Mouse (Mus musculus): ENCODE data around the gene Naga.

Gene Naga

GRCm38 (mm10) chr15:82337875-82338274 lies 850 bp downstream of the Naga start:
- no peak for DNase-seq (ENCODE audit: low read depth, low spot score)

GRCm38 (mm10) chr15:82336629-82337028 lies 2.1 kb downstream of the Naga start:
- DNase-seq (ENCODE audit: low read depth, low spot score), result no peak

GRCm38 (mm10) chr15:82335194-82335593 lies 3.5 kb downstream of the Naga start:
- DNase-seq (ENCODE audit: low read depth, low spot score), result no peak

GRCm38 (mm10) chr15:82325382-82325781 lies 13.3 kb downstream of the Naga start:
- no peak for DNase-seq (ENCODE audit: low read depth, low spot score)

- no peak for DNase-seq (ENCODE audit: low read depth, low spot score)
Measured at GRCm38 (mm10) chr15:82322195-82322594, 16.5 kb downstream of the Naga start.

GRCm38 (mm10) chr15:82319613-82320012 lies 19.1 kb downstream of the Naga start:
- no peak for DNase-seq (ENCODE audit: low read depth, low spot score)

GRCm38 (mm10) chr15:82317839-82318238 lies 20.9 kb downstream of the Naga start:
- DNase-seq (ENCODE audit: low read depth, low spot score), result no peak

GRCm38 (mm10) chr15:82308416-82308815 lies 30.3 kb downstream of the Naga start:
- DNase-seq (ENCODE audit: low read depth, low spot score), result no peak

GRCm38 (mm10) chr15:82307107-82307506 lies 31.6 kb downstream of the Naga start:
- DNase-seq (ENCODE audit: low read depth, low spot score), result no peak

- no peak for DNase-seq (ENCODE audit: low read depth, low spot score)
Measured at GRCm38 (mm10) chr15:82298764-82299561, 39.8 kb downstream of the Naga start, which contains the start of gene Wbp2nl. Gene Wbp2nl, plus strand, starts transcription at chr15:82298954.

GRCm38 (mm10) chr15:82294059-82294458 lies 44.7 kb downstream of the Naga start:
- peak; percentile 8 for DNase-seq (ENCODE audit: low read depth, low spot score)

- peak; percentile 36 for DNase-seq (ENCODE audit: low read depth, low spot score)
Measured at GRCm38 (mm10) chr15:82293271-82293711, 45.4 kb downstream of the Naga start.

GRCm38 (mm10) chr15:82292851-82293250 lies 45.9 kb downstream of the Naga start:
- no peak for DNase-seq (ENCODE audit: low read depth, low spot score)

GRCm38 (mm10) chr15:82290252-82290651 lies 48.5 kb downstream of the Naga start:
- DNase-seq (ENCODE audit: low read depth, low spot score), result no peak

- no peak for DNase-seq (ENCODE audit: low read depth, low spot score)
Measured at GRCm38 (mm10) chr15:82286157-82286556, 52.6 kb downstream of the Naga start.

- DNase-seq (ENCODE audit: low read depth, low spot score), result no peak
Measured at GRCm38 (mm10) chr15:82280638-82281037, 58.1 kb downstream of the Naga start.

All from embryo, embryonic 11.5 days (tissue).